Mouse (Mus musculus) gastrocnemius, adult 18-20 months (tissue): ENCODE data around the gene Col4a2. TPM values are rescaled to one million over a fixed set of nuclear protein-coding genes. Genes with fewer than 3 reads are reported as not detected.

Experiments used
- DNase-seq: peaks from one replicate; pipeline ENCODE4 v3.0.0; 2021; ENCODE audit warnings: low spot score
- total RNA-seq, 2 experiments: library from RNA; stranded (reverse); gene quantifications; 2 replicates each; pipeline ENCODE4 v1.2.3; 2021

Col4a2 gene
- total RNA-seq, 2 experiments from 2014 or later = 37.4 to 50.2 TPM

DNA sequence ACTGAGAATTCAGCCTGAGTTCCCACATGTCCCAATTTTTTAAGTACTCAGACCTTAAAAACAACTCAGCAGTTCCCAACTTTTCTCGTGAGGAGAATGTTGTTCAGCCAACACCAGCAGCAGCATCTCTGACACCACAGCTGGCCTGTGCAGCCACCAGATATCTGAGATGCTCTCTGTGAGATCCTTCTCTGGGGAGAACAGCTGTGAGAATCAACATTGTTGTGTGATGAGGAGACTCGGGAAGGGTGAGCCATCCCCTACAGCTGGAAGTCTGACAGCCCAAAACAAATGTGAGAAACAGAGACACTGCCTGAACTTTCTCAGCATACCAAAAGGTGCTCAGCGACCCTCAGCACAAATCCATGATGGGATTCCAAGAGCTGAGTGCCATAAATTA lies 20.0 kb upstream of the Col4a2 start:
- peak; percentile 74 for DNase-seq

GRCm38 (mm10) chr8:11296282-11296943 lies 16.2 kb upstream of the Col4a2 start:
- DNase-seq = no peak

- DNase-seq = no peak
Observed at GRCm38 (mm10) chr8:11297141-11297838, 15.3 kb upstream of the Col4a2 start.

DNA sequence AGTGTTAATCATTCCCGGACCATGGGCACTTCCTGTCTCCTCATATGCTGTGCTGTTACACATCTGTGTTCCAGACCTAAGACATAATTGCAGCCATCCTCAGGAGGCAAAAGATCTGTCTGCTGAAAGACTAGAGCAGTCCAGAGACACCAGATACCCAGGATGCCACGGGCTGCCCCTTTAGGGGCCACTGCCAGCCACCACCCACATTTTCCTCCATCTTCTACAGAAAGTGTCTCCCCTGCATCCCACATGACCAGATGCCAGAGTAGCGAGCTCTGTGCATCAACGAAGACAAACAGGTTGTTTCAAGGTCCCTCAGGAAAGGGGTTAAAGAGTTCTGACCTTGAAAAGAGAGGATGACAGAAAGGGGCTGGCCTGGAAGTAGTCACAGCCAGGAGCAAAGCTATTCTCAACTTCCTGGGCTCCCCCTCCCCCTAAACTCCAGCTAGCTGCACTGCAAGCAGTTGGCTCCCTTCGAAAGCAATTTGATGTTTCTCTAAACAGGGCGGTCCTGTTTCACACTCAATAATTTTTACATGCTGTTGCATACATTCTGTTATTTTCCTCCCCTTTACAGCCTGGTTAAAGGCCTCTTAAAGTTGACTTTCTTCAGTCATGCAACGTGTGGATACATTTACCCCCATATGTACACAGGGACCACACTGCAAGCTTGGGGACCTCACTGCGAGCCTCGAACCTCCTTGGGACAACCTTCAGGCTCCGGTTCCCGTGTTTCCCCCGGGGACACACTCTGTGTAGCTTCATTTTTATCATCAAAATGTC lies 13.9 kb upstream of the Col4a2 start:
- DNase-seq = no peak

DNA sequence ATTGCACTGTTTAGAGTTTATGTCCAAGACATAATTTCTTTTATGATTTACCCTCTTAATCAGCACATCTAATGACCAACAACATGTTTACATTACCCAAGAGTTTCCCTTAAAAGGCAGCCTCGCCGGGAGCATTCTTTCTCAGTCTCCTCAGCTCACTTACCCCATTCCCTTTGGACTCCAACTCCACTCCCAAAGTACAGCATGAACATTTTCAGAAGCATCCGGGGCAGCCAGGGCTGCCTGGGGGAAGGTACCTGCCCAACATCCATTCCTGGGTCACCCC lies 13.3 kb upstream of the Col4a2 start:
- DNase-seq = no peak

- no peak for DNase-seq
Observed at GRCm38 (mm10) chr8:11300436-11300835, 12.2 kb upstream of the Col4a2 start.

- no peak for DNase-seq
Observed at GRCm38 (mm10) chr8:11304027-11304601, 8.5 kb upstream of the Col4a2 start.

GRCm38 (mm10) chr8:11305539-11305938 lies 7.1 kb upstream of the Col4a2 start:
- no peak for DNase-seq

DNA sequence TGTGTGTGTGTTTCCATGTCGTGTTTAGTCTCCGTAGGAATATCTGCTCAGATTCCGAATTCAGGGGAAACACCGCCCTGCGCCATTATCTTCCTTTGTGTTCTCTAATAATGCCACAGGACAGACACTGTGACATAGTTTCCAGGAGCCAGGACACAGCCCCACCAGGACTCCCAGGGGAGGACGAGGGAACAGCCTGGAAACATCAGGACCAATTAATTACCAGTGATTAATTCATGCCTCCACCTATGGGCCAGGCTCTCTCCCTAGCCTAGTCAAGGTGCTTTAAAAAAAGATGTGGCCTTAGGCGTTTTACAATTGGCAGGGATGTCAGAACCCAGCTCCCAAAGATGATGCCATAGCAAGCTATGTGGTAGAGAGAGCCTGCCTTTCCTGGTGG lies 5.2 kb upstream of the Col4a2 start:
- no peak for DNase-seq

DNA sequence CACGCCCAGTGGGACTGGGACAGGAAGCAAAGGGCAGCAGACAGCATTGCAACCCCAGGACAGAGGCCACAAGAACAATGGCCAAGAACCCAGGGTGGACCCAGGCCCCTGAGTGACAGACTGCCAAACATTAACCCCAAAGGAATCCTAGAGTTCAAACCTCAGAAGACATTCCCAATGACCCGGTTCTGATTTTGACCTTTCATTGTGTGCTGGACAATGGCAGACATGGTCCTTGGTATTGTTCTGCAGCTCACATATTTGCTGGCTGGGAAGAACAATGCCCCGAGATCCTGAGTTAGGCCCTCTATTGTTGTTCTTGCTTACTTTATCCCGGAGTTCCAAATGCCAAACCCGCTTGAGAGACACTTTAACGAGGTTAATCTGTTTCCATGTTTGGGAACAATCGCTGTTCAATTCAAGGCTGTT lies 4.0 kb upstream of the Col4a2 start:
- no peak for DNase-seq

GRCm38 (mm10) chr8:11309226-11309625 lies 3.4 kb upstream of the Col4a2 start:
- DNase-seq = no peak

GRCm38 (mm10) chr8:11310049-11310448 lies 2.6 kb upstream of the Col4a2 start:
- no peak for DNase-seq

GRCm38 (mm10) chr8:11311681-11312348 lies 790 bp upstream of the Col4a2 start:
- DNase-seq = peak; percentile 80

- DNase-seq = peak; percentile 62
Observed at GRCm38 (mm10) chr8:11313176-11314111, 839 bp downstream of the Col4a2 start.

GRCm38 (mm10) chr8:11314613-11315012 lies 2.0 kb downstream of the Col4a2 start:
- no peak for DNase-seq

DNA sequence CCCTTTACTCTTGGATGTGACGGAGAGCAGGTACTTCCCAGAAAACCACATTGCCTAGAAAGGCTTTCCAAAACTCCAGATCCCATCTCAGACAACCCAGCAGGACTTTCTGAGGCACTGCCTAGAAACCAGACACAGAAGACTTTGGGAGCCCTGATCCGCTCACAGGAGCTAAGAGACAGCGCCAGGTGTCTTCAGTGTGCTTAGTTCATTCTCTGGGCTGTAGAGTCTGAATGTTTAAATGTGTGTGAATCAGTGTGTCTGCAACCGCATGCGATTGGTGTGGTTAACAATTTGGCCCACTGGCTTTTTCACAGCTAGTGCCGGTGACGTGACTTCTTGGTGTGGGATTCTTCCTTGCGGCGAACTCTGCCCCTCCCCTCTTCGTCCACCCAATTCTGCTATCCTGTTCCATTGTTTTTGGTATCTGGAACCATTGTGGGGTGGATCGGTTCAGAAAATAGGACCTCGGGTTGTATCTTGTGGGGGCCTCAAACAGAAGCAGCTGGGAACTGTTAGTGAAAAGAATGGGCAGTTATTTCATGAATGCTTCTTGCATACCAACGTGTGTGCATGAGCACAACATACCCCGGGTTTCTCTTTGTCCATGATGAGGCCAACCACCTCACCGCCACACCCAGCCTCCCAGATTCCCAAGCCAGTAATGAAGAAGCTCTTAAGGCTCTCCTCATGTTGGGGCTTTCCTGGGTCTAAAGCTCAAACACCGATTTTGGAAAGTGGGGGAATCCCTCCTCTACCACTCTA lies 2.8 kb downstream of the Col4a2 start:
- no peak for DNase-seq

DNA sequence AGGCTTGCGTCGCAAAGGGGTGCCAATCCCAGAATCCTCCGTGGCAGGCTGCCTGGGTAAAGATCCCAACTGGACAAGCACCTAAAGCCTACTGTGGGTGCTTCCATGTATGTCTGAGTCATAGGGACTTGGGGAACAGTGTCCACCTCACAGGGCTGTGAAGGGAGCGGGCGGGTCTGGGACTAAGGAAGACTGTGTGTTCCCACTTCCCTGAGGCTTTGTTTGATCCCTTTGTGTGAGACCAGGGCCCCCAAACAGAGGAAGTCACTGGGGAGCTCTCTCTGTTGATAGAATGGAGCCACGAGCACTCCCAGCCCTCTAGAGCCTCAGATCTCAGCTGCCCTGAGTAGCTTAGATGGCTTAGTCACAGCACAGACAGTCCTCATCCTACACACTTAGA lies 3.5 kb downstream of the Col4a2 start:
- DNase-seq = no peak

GRCm38 (mm10) chr8:11319405-11319804 lies 6.8 kb downstream of the Col4a2 start:
- DNase-seq = no peak

DNA sequence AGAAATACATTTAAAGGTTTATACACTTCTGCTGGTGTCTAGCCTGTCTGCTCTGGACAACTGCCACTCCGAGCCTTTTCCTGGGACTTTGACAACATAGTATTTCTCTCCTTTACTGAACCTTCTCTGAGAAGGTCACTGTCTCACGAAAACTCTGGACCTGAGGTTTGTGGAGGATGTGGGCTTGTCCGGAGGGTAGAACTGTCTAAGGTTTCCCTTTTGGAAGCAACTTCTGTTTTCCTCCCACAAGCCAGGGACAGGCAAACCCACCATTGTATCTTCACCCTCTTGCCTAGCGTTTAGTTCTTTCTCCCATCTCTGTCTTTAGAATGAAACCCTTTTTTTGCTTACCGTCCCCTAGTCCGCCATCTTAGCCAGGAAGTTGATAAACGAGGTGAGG lies 9.2 kb downstream of the Col4a2 start:
- DNase-seq = no peak
